Mouse (Mus musculus): ENCODE measurements at regions not wholly inside any gene's neighbourhood (a gene's known extent, or its start where the extent isn't known, plus 50 kb on each side); places are given as distances from the start of the nearest gene placed in this dataset.

- TF ChIP-seq POLR2A (IDR thresholded peaks at IDR 0.05; ENCODE audit: borderline replicate concordance, extremely low read depth, insufficient read depth, insufficient read length, poor library complexity, severe bottlenecking) (no peak), CTCF (IDR thresholded peaks at IDR 0.05; ENCODE audit: borderline replicate concordance, extremely low read depth, insufficient read depth, insufficient read length) (no peak)
Observed at GRCm38 (mm10) chr6:100437980-100438379, 150.7 kb upstream of the Rybp start.

Data from brain, embryonic 14.5 days (tissue).